Comparison of ENCODE assay signal across 15 mouse cellular contexts in genomic region chr8:22382824-22383595, GRCm38 (mm10). TPM values are rescaled to one million over a fixed set of nuclear protein-coding genes. Genes with fewer than 3 reads are reported as not detected.
DNase-seq lines count a peak whose midpoint lies in the region; ATAC-seq and TF ChIP-seq lines count a peak whose summit lies in the region.
"Had no signal": no experiment of that assay in that cellular context is flagged by ENCODE, and none has a peak within 500 bp of the region (broad histone marks: within the 10 kb centered on the region; RNA-seq: fewer than 3 reads in every experiment).

No protein-coding gene starts in this region.

- no peak for TF ChIP-seq EP300 in liver, postnatal 0 days (IDR thresholded peaks at IDR 0.05; ENCODE audit: low read depth)

- no peak overlapping the region for H3K27ac ChIP-seq in heart, embryonic 13.5 days (replicated peaks)
- H3K27ac ChIP-seq in liver, postnatal 0 days (ENCODE audit: low read depth) = no peak overlapping the region
- H3K27ac ChIP-seq: forebrain, embryonic 15.5 days; hindbrain, embryonic 12.5 days; limb, embryonic 10.5 days had no signal

- no peaks in the 10 kb centered on the region for H3K27me3 ChIP-seq in heart, embryonic 13.5 days (replicated peaks)
- H3K27me3 ChIP-seq in liver, postnatal 0 days (ENCODE audit: insufficient read depth, low read length) = no peaks in the 10 kb centered on the region
- H3K27me3 ChIP-seq: forebrain, embryonic 15.5 days; hindbrain, embryonic 12.5 days had no signal

- DNase-seq in heart, adult 18-20 months = no peak
- no peak for DNase-seq in liver, postnatal 0 days
- DNase-seq in liver (no peak), ES-CJ7 (ENCODE audit: low read depth, low spot score) (peak; percentile 38)
- no peak for DNase-seq in cerebellum, postnatal 4 days (ENCODE audit: low spot score in 2 of 2)
- no peak for DNase-seq in right cerebral cortex, postnatal 14 days
- DNase-seq: cerebellum, adult 9-10 months; gastrocnemius, postnatal 25 days; lung, adult 2 months; spleen, adult 18-20 months had no signal

- H3K4me1 ChIP-seq in heart, embryonic 13.5 days = no peaks in the 10 kb centered on the region
- no peaks in the 10 kb centered on the region for H3K4me1 ChIP-seq in liver, postnatal 0 days (ENCODE audit: insufficient read depth)
- H3K4me1 ChIP-seq: forebrain, embryonic 15.5 days; hindbrain, embryonic 12.5 days; limb, embryonic 10.5 days had no signal

- 74% methylated on average over 19 of the region's 19 CpGs for WGBS in heart, embryonic 13.5 days
- WGBS in liver, postnatal 0 days (ENCODE audit: insufficient replicate concordance) = 83% methylated on average over 19 of the region's 19 CpGs

- H3K36me3 ChIP-seq in heart, embryonic 13.5 days = peaks cover 83% of the 10 kb centered on the region
- H3K36me3 ChIP-seq in liver, postnatal 0 days (replicated peaks; ENCODE audit: insufficient read depth, low read length) = peaks cover 57% of the 10 kb centered on the region

- H3K4me3 ChIP-seq in heart, embryonic 13.5 days = no peak overlapping the region
- H3K4me3 ChIP-seq in liver, postnatal 0 days (ENCODE audit: low read depth, low read length) = no peak overlapping the region
- H3K4me3 ChIP-seq: forebrain, embryonic 15.5 days; hindbrain, embryonic 12.5 days; limb, embryonic 10.5 days had no signal

- no peaks in the 10 kb centered on the region for H3K9me3 ChIP-seq in heart, embryonic 13.5 days
- H3K9me3 ChIP-seq in liver, postnatal 0 days (ENCODE audit: low read length) = no peaks in the 10 kb centered on the region
- H3K9me3 ChIP-seq: forebrain, embryonic 15.5 days; hindbrain, embryonic 12.5 days; limb, embryonic 10.5 days had no signal

- TF ChIP-seq CTCF in liver, postnatal 0 days (IDR thresholded peaks at IDR 0.05; ENCODE audit: low read depth) = 0 out of 2 replicates have a peak, but pooled peaks have one; percentile 2

- no peak overlapping the region for H3K9ac ChIP-seq in heart, embryonic 13.5 days
- no peak overlapping the region for H3K9ac ChIP-seq in liver, postnatal 0 days (replicated peaks)
- H3K9ac ChIP-seq: forebrain, embryonic 15.5 days; hindbrain, embryonic 12.5 days had no signal

- H3K4me2 ChIP-seq in heart, embryonic 13.5 days = 0 out of 2 replicates have a peak overlapping the region, but pooled peaks have one; percentile 2
- H3K4me2 ChIP-seq in liver, postnatal 0 days (ENCODE audit: low read depth, low read length) = no peak overlapping the region
- H3K4me2 ChIP-seq: forebrain, embryonic 15.5 days; hindbrain, embryonic 12.5 days had no signal

- ATAC-seq in heart, embryonic 13.5 days (ENCODE audit: extremely low read depth, insufficient number of reproducible peaks, low FRiP score, low TSS enrichment) = no peak
- ATAC-seq in liver, postnatal 0 days = no peak
- 0 out of 2 replicates have a peak, but pooled peaks have one; percentile 36 for ATAC-seq in common myeloid progenitor, adult 5-6 weeks (replicated peaks; ENCODE audit: low read depth, poor library complexity, severe bottlenecking)
- ATAC-seq: forebrain, embryonic 15.5 days had no signal

RNA-seq across cellular contexts. Expression of gene Slc25a15, which starts 15.4 kb away (rescaled TPM):
- 11.7 and 11.9 TPM in 2 replicates for polyA plus RNA-seq in heart, embryonic 13.5 days (2015; fragmentation: Nextera tagmentation; extraction: Ambion mirVana)
- total RNA-seq in heart, adult 18-20 months (2021) = 10 to 100 TPM; 11.9 to 12.7 TPM
- 54.4 and 57.8 TPM in 2 replicates for polyA plus RNA-seq in liver, postnatal 0 days (2015; fragmentation: Nextera tagmentation; extraction: Ambion mirVana)
- 13.4 and 15.1 TPM in 2 replicates for total RNA-seq in common myeloid progenitor, adult 5-6 weeks (2017)

RNA-seq across cellular contexts. Expression of gene Mrps31, which starts 28.2 kb away (rescaled TPM):
- polyA plus RNA-seq in heart, embryonic 13.5 days (2015; fragmentation: Nextera tagmentation; extraction: Ambion mirVana) = 46.8 and 50.5 TPM in 2 replicates
- 10 to 100 TPM; 58.5 to 60.6 TPM for total RNA-seq in heart, adult 18-20 months (2021)
- 32.6 and 33.7 TPM in 2 replicates for polyA plus RNA-seq in liver, postnatal 0 days (2015; fragmentation: Nextera tagmentation; extraction: Ambion mirVana)
- 29.7 and 39.8 TPM in 2 replicates for total RNA-seq in common myeloid progenitor, adult 5-6 weeks (2017)
